Mouse (Mus musculus): Measurements from ENCODE around the gene Gpr137c. TPM values are rescaled to one million over a fixed set of nuclear protein-coding genes. Genes with fewer than 3 reads are reported as not detected.
A peak's percentile ranks its signal among the peaks of the same experiment; 100 is the strongest.

The Gpr137c gene
- total and polyA plus RNA-seq, 3 experiments = 0.07 to 0.55 TPM; not detected in 1

DNA sequence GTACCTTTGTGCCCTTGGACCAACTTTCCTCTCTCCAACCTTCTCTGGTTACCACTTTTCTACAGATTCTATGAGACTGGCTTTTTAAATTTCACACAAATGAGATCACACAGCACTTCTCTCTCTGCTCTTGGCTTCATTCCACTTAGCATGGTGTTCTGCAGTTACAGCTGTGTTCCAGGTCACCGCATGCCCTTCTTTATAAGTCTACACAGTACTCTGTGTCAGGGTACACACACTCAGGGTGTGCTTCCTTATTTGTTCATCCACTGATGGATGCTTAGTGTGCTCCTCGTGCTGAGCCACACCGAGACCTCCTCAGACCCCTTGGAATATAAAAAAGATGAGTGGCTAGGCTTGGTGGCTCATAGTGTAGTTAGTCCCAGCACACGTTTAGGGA is 100.6 kb downstream of the Gpr137c start:
- no peaks in the 10 kb centered on the region for H3K27me3 ChIP-seq (replicated peaks)
- H3K79me2 ChIP-seq (replicated peaks; ENCODE audit: control insufficient read depth, extremely low read depth, insufficient read depth, poor library complexity, severe bottlenecking) = peaks cover 30% of the 10 kb centered on the region
- no peak overlapping the region for H3K4me2 ChIP-seq (ENCODE audit: insufficient read depth, low read depth, poor library complexity, severe bottlenecking)
- no peak overlapping the region for H3K4me3 ChIP-seq (replicated peaks in 1 of 3; ENCODE audit: low read depth in 2 of 3, low read length in 2 of 3, poor library complexity in 1 of 3)
- peaks cover 0 to 2% of the 10 kb centered on the region in 2 experiments for H3K36me3 ChIP-seq (replicated peaks in 1 of 2; ENCODE audit: control insufficient read depth in 1 of 2, insufficient read depth in 1 of 2, low read length in 1 of 2)
- 0 out of 2 replicates have a peak overlapping the region, but pooled peaks have one; percentile 46 for H3K27ac ChIP-seq (ENCODE audit: insufficient read depth, low read depth)
- peaks cover 5 to 30% of the 10 kb centered on the region in 2 experiments; a peak in 3 of 4 replicates for H3K4me1 ChIP-seq (ENCODE audit: control insufficient read depth in 1 of 2, insufficient read depth in 2 of 2)
- dilution Hi-C loops (cut with MboI; ENCODE audit: extremely low pct_ligation_motif_present, extremely low pct_unique_long_range_greater_than_20kb, low sequenced_read_pairs) = no loop called here
- in situ Hi-C loops (cut with MboI; ENCODE audit: low pct_ligation_motif_present, low pct_unique_long_range_greater_than_20kb, low sequenced_read_pairs) = no loop called here
- TF ChIP-seq PAX5 (IDR thresholded peaks at IDR 0.05; ENCODE audit: low read length) = no peak
- no peak for TF ChIP-seq UBTF (IDR thresholded peaks at IDR 0.05; ENCODE audit: low read depth, low read length)
- TF ChIP-seq JUND (conservative IDR thresholded peaks at IDR 0.05; ENCODE audit: low read depth, low read length) = no peak
- TF ChIP-seq RCOR1 (conservative IDR thresholded peaks at IDR 0.05; ENCODE audit: low read depth, low read length) = no peak
- TF ChIP-seq NRF1 (IDR thresholded peaks at IDR 0.05; ENCODE audit: low read depth, low read length) = no peak
- TF ChIP-seq EP300 (IDR thresholded peaks at IDR 0.05; ENCODE audit: low read length) = no peak
- no peak for TF ChIP-seq IRF4 (IDR thresholded peaks at IDR 0.05; ENCODE audit: low read depth, low read length)
- no peak for TF ChIP-seq MEF2A (IDR thresholded peaks at IDR 0.05; ENCODE audit: borderline replicate concordance, low read depth, low read length)
- no peak for TF ChIP-seq TBP (conservative IDR thresholded peaks at IDR 0.05; ENCODE audit: low read depth, low read length)
- no peak for TF ChIP-seq ETS1 (conservative IDR thresholded peaks at IDR 0.05; ENCODE audit: low read depth, low read length)
- TF ChIP-seq ZC3H11A (IDR thresholded peaks at IDR 0.05; ENCODE audit: low read depth, low read length) = no peak
- TF ChIP-seq ZMIZ1 (IDR thresholded peaks at IDR 0.05; ENCODE audit: low read depth, low read length) = no peak
- TF ChIP-seq SIN3A (IDR thresholded peaks at IDR 0.05; ENCODE audit: low read length) = no peak
- TF ChIP-seq USF1 (IDR thresholded peaks at IDR 0.05; ENCODE audit: low read depth, low read length) = no peak
- TF ChIP-seq BHLHE40 (IDR thresholded peaks at IDR 0.05; ENCODE audit: low read depth, low read length) = no peak
- TF ChIP-seq KAT2A (IDR thresholded peaks at IDR 0.05; ENCODE audit: insufficient replicate concordance, low read length) = no peak
- H3K9me3 ChIP-seq (replicated peaks; ENCODE audit: low read length) = no peaks in the 10 kb centered on the region
- no peak for DNase-seq (ENCODE audit: extremely low read depth)
- no peak overlapping the region for H3K9ac ChIP-seq (ENCODE audit: insufficient read depth, low read depth)

- Histone ChIP-seq H3K27me3 (replicated peaks) (no peaks in the 10 kb centered on the region), H3K27ac (ENCODE audit: insufficient read depth, low read depth) (peak overlapping the region; percentile 11; the same call in 1 of the 2 replicates), H3K79me2 (replicated peaks; ENCODE audit: control insufficient read depth, extremely low read depth, insufficient read depth, poor library complexity, severe bottlenecking) (peaks cover 20% of the 10 kb centered on the region), H3K4me3 (replicated peaks in 1 of 3; ENCODE audit: low read depth in 2 of 3, low read length in 2 of 3, poor library complexity in 1 of 3) (no peak overlapping the region), H3K36me3 (replicated peaks in 1 of 2; ENCODE audit: control insufficient read depth in 1 of 2, insufficient read depth in 1 of 2, low read length in 1 of 2) (peaks cover 0 to 1% of the 10 kb centered on the region in 2 experiments), H3K4me2 (ENCODE audit: insufficient read depth, low read depth, poor library complexity, severe bottlenecking) (no peak overlapping the region), H3K9ac (ENCODE audit: insufficient read depth, low read depth) (peak overlapping the region; percentile 50), H3K4me1 (ENCODE audit: control insufficient read depth in 1 of 2, insufficient read depth in 2 of 2) (peaks cover 9 to 29% of the 10 kb centered on the region in 2 experiments), H3K9me3 (replicated peaks; ENCODE audit: low read length) (no peaks in the 10 kb centered on the region)
- no peak for TF ChIP-seq POLR2A (IDR thresholded peaks at IDR 0.05; ENCODE audit: low read depth, low read length)
- no peak for TF ChIP-seq ZNF384 (IDR thresholded peaks at IDR 0.05; ENCODE audit: low read depth, low read length)
- no peak for TF ChIP-seq MYC (IDR thresholded peaks at IDR 0.05; ENCODE audit: low read depth, low read length)
- TF ChIP-seq ZC3H11A (IDR thresholded peaks at IDR 0.05; ENCODE audit: low read depth, low read length) = no peak
- no peak for TF ChIP-seq TCF12 (IDR thresholded peaks at IDR 0.05; ENCODE audit: low read depth, low read length)
- no peak for TF ChIP-seq CTCF (conservative IDR thresholded peaks at IDR 0.05 in 1 of 2, IDR thresholded peaks at IDR 0.05 in 1 of 2; ENCODE audit: low read depth in 2 of 2, low read length in 2 of 2)
- TF ChIP-seq RAD21 (IDR thresholded peaks at IDR 0.05; ENCODE audit: low read depth, low read length) = no peak
- TF ChIP-seq POLR2AphosphoS2 (IDR thresholded peaks at IDR 0.05; ENCODE audit: low read depth, low read length) = no peak
- TF ChIP-seq RCOR1 (conservative IDR thresholded peaks at IDR 0.05; ENCODE audit: low read depth, low read length) = no peak
- no peak for TF ChIP-seq JUND (conservative IDR thresholded peaks at IDR 0.05; ENCODE audit: low read depth, low read length)
- TF ChIP-seq PAX5 (IDR thresholded peaks at IDR 0.05; ENCODE audit: low read length) = no peak
- no peak for TF ChIP-seq NRF1 (IDR thresholded peaks at IDR 0.05; ENCODE audit: low read depth, low read length)
- no peak for TF ChIP-seq MEF2A (IDR thresholded peaks at IDR 0.05; ENCODE audit: borderline replicate concordance, low read depth, low read length)
- no peak for TF ChIP-seq MAX (IDR thresholded peaks at IDR 0.05; ENCODE audit: low read length)
- TF ChIP-seq USF1 (IDR thresholded peaks at IDR 0.05; ENCODE audit: low read depth, low read length) = no peak
- TF ChIP-seq BHLHE40 (IDR thresholded peaks at IDR 0.05; ENCODE audit: low read depth, low read length) = no peak
- TF ChIP-seq ETS1 (conservative IDR thresholded peaks at IDR 0.05; ENCODE audit: low read depth, low read length) = no peak
- TF ChIP-seq MAFK (IDR thresholded peaks at IDR 0.05; ENCODE audit: insufficient replicate concordance, low read length) = no peak
- in situ Hi-C loops (cut with MboI; ENCODE audit: low pct_ligation_motif_present, low pct_unique_long_range_greater_than_20kb, low sequenced_read_pairs) (no loop called here), dilution Hi-C loops (cut with MboI; ENCODE audit: extremely low pct_ligation_motif_present, extremely low pct_unique_long_range_greater_than_20kb, low sequenced_read_pairs) (no loop called here)
- DNase-seq (ENCODE audit: extremely low read depth) = no peak
These were observed 101.5 kb downstream of the Gpr137c start for GRCm38 (mm10) chr14:45321067-45321466.
